Mouse (Mus musculus): ENCODE measurements at regions not wholly inside any gene's neighbourhood (a gene's known extent, or its start where the extent isn't known, plus 50 kb on each side); places are given as distances from the start of the nearest gene placed in this dataset.

- ATAC-seq (ENCODE audit: low read depth) (no peak), DNase-seq (ENCODE audit: low spot score) (no peak)
- Histone ChIP-seq H3K36me3 (ENCODE audit: control insufficient read depth, insufficient read depth, low read length) (no peaks in the 10 kb centered on the region), H3K27ac (replicated peaks; ENCODE audit: low read depth, low read length) (no peak overlapping the region), H3K4me2 (ENCODE audit: low read depth, low read length) (no peak overlapping the region), H3K9ac (ENCODE audit: low read depth, low read length) (no peak overlapping the region), H3K4me1 (ENCODE audit: control insufficient read depth, insufficient read depth, low read length) (no peaks in the 10 kb centered on the region), H3K9me3 (ENCODE audit: control insufficient read depth, low read length) (no peaks in the 10 kb centered on the region), H3K27me3 (replicated peaks; ENCODE audit: control insufficient read depth, insufficient read depth, low read length) (no peaks in the 10 kb centered on the region), H3K4me3 (ENCODE audit: low read depth, low read length) (no peak overlapping the region)
Observed at GRCm38 (mm10) chr14:18425887-18426286, 94.2 kb upstream of the Ube2e1 start.

GRCm38 (mm10) chr14:18416839-18417238 is 85.2 kb upstream of the Ube2e1 start:
- H3K9me3 ChIP-seq (ENCODE audit: control insufficient read depth, low read length): no peaks in the 10 kb centered on the region
- no peak overlapping the region for H3K4me3 ChIP-seq (ENCODE audit: low read depth, low read length)
- no peak overlapping the region for H3K27ac ChIP-seq (replicated peaks; ENCODE audit: low read depth, low read length)
- ATAC-seq (ENCODE audit: low read depth) (no peak), DNase-seq (ENCODE audit: low spot score) (no peak)
- no peaks in the 10 kb centered on the region for H3K36me3 ChIP-seq (ENCODE audit: control insufficient read depth, insufficient read depth, low read length)
- no peaks in the 10 kb centered on the region for H3K27me3 ChIP-seq (replicated peaks; ENCODE audit: control insufficient read depth, insufficient read depth, low read length)
- no peak overlapping the region for H3K9ac ChIP-seq (ENCODE audit: low read depth, low read length)
- H3K4me2 ChIP-seq (ENCODE audit: low read depth, low read length): no peak overlapping the region
- 10% methylated on average over 2 of the region's 2 CpGs for WGBS
- H3K4me1 ChIP-seq (ENCODE audit: control insufficient read depth, insufficient read depth, low read length): no peaks in the 10 kb centered on the region

GRCm38 (mm10) chr14:18416319-18416718 is 84.7 kb upstream of the Ube2e1 start:
- 65% methylated on average over 4 of the region's 4 CpGs for WGBS
- Histone ChIP-seq H3K9me3 (ENCODE audit: control insufficient read depth, low read length) (no peaks in the 10 kb centered on the region), H3K27me3 (replicated peaks; ENCODE audit: control insufficient read depth, insufficient read depth, low read length) (no peaks in the 10 kb centered on the region), H3K27ac (replicated peaks; ENCODE audit: low read depth, low read length) (no peak overlapping the region), H3K4me1 (ENCODE audit: control insufficient read depth, insufficient read depth, low read length) (no peaks in the 10 kb centered on the region), H3K4me3 (ENCODE audit: low read depth, low read length) (no peak overlapping the region), H3K36me3 (ENCODE audit: control insufficient read depth, insufficient read depth, low read length) (no peaks in the 10 kb centered on the region), H3K4me2 (ENCODE audit: low read depth, low read length) (no peak overlapping the region), H3K9ac (ENCODE audit: low read depth, low read length) (no peak overlapping the region)
- no peak for DNase-seq (ENCODE audit: low spot score)
- ATAC-seq (ENCODE audit: low read depth): no peak

GRCm38 (mm10) chr14:18398953-18399352 is 67.3 kb upstream of the Ube2e1 start:
- ATAC-seq (ENCODE audit: low read depth): no peak
- no peak overlapping the region for H3K4me2 ChIP-seq (ENCODE audit: low read depth, low read length)

GRCm38 (mm10) chr14:18396206-18396764 is 64.6 kb upstream of the Ube2e1 start:
- H3K9me3 ChIP-seq (ENCODE audit: control insufficient read depth, low read length): no peaks in the 10 kb centered on the region
- no peak overlapping the region for H3K4me3 ChIP-seq (ENCODE audit: low read depth, low read length)
- H3K4me2 ChIP-seq (ENCODE audit: low read depth, low read length): no peak overlapping the region
- 88% methylated on average over 8 of the region's 8 CpGs for WGBS
- H3K27ac ChIP-seq (replicated peaks; ENCODE audit: low read depth, low read length): no peak overlapping the region
- H3K4me1 ChIP-seq (ENCODE audit: control insufficient read depth, insufficient read depth, low read length): no peaks in the 10 kb centered on the region; the same call in 1 of the 2 replicates
- DNase-seq (ENCODE audit: low spot score): no peak
- no peak overlapping the region for H3K9ac ChIP-seq (ENCODE audit: low read depth, low read length)
- no peaks in the 10 kb centered on the region for H3K36me3 ChIP-seq (ENCODE audit: control insufficient read depth, insufficient read depth, low read length)
- no peaks in the 10 kb centered on the region for H3K27me3 ChIP-seq (replicated peaks; ENCODE audit: control insufficient read depth, insufficient read depth, low read length)
- no peak for ATAC-seq (ENCODE audit: low read depth)

More at GRCm38 (mm10) chr14:18398953-18399352, 67.3 kb upstream of the Ube2e1 start:
- WGBS: 90% methylated on average over 2 of the region's 4 CpGs
- Histone ChIP-seq H3K9ac (ENCODE audit: low read depth, low read length) (no peak overlapping the region), H3K27ac (replicated peaks; ENCODE audit: low read depth, low read length) (no peak overlapping the region), H3K4me3 (ENCODE audit: low read depth, low read length) (no peak overlapping the region), H3K9me3 (ENCODE audit: control insufficient read depth, low read length) (no peaks in the 10 kb centered on the region), H3K27me3 (replicated peaks; ENCODE audit: control insufficient read depth, insufficient read depth, low read length) (no peaks in the 10 kb centered on the region), H3K36me3 (ENCODE audit: control insufficient read depth, insufficient read depth, low read length) (no peaks in the 10 kb centered on the region), H3K4me1 (ENCODE audit: control insufficient read depth, insufficient read depth, low read length) (no peaks in the 10 kb centered on the region; the same call in 1 of the 2 replicates)
- DNase-seq (ENCODE audit: low spot score): no peak

- no peaks in the 10 kb centered on the region for H3K9me3 ChIP-seq (ENCODE audit: control insufficient read depth, low read length)
- H3K27ac ChIP-seq (replicated peaks; ENCODE audit: low read depth, low read length): no peak overlapping the region
- no peak overlapping the region for H3K4me2 ChIP-seq (ENCODE audit: low read depth, low read length)
- ATAC-seq (ENCODE audit: low read depth) (no peak), DNase-seq (ENCODE audit: low spot score) (no peak)
- no peaks in the 10 kb centered on the region for H3K36me3 ChIP-seq (ENCODE audit: control insufficient read depth, insufficient read depth, low read length)
- 89% methylated on average over 3 of the region's 3 CpGs for WGBS
- no peaks in the 10 kb centered on the region; the same call in 1 of the 2 replicates for H3K4me1 ChIP-seq (ENCODE audit: control insufficient read depth, insufficient read depth, low read length)
- no peak overlapping the region for H3K4me3 ChIP-seq (ENCODE audit: low read depth, low read length)
- no peak overlapping the region for H3K9ac ChIP-seq (ENCODE audit: low read depth, low read length)
- H3K27me3 ChIP-seq (replicated peaks; ENCODE audit: control insufficient read depth, insufficient read depth, low read length): no peaks in the 10 kb centered on the region
Observed at GRCm38 (mm10) chr14:18394071-18394745, 62.5 kb upstream of the Ube2e1 start.

GRCm38 (mm10) chr14:18391824-18392486 is 60.3 kb upstream of the Ube2e1 start:
- Histone ChIP-seq H3K4me1 (ENCODE audit: control insufficient read depth, insufficient read depth, low read length) (no peaks in the 10 kb centered on the region; the same call in 1 of the 2 replicates), H3K4me3 (ENCODE audit: low read depth, low read length) (no peak overlapping the region), H3K9ac (ENCODE audit: low read depth, low read length) (no peak overlapping the region), H3K27me3 (replicated peaks; ENCODE audit: control insufficient read depth, insufficient read depth, low read length) (no peaks in the 10 kb centered on the region), H3K9me3 (ENCODE audit: control insufficient read depth, low read length) (no peaks in the 10 kb centered on the region), H3K36me3 (ENCODE audit: control insufficient read depth, insufficient read depth, low read length) (no peaks in the 10 kb centered on the region), H3K27ac (replicated peaks; ENCODE audit: low read depth, low read length) (no peak overlapping the region), H3K4me2 (ENCODE audit: low read depth, low read length) (no peak overlapping the region)
- no peak for DNase-seq (ENCODE audit: low spot score)
- 77% methylated on average over 3 of the region's 3 CpGs for WGBS
- ATAC-seq (ENCODE audit: low read depth): no peak

- Histone ChIP-seq H3K4me2 (ENCODE audit: low read depth, low read length) (no peak overlapping the region), H3K27me3 (replicated peaks; ENCODE audit: control insufficient read depth, insufficient read depth, low read length) (no peaks in the 10 kb centered on the region), H3K4me3 (ENCODE audit: low read depth, low read length) (no peak overlapping the region), H3K4me1 (ENCODE audit: control insufficient read depth, insufficient read depth, low read length) (no peaks in the 10 kb centered on the region), H3K9ac (ENCODE audit: low read depth, low read length) (no peak overlapping the region), H3K36me3 (ENCODE audit: control insufficient read depth, insufficient read depth, low read length) (no peaks in the 10 kb centered on the region), H3K9me3 (ENCODE audit: control insufficient read depth, low read length) (no peaks in the 10 kb centered on the region), H3K27ac (replicated peaks; ENCODE audit: low read depth, low read length) (no peak overlapping the region)
- 85% methylated on average over 6 of the region's 6 CpGs for WGBS
- DNase-seq (ENCODE audit: low spot score) (no peak), ATAC-seq (ENCODE audit: low read depth) (no peak)
Observed at GRCm38 (mm10) chr14:18389390-18389789, 57.7 kb upstream of the Ube2e1 start.
